Mouse (Mus musculus): Measurements from ENCODE around the gene Ankrd63. TPM values are rescaled to one million over a fixed set of nuclear protein-coding genes. Genes with fewer than 3 reads are reported as not detected.

Gene Ankrd63
- polyA plus RNA-seq, 1 experiment from 2014 or later: not detected

- Histone ChIP-seq H3K4me2 (replicated peaks) (no peak overlapping the region), H3K9me3 (no peaks in the 10 kb centered on the region), H3K9ac (no peak overlapping the region), H3K27me3 (peaks cover 29% of the 10 kb centered on the region), H3K4me3 (no peak overlapping the region), H3K36me3 (no peaks in the 10 kb centered on the region), H3K4me1 (peaks cover 10% of the 10 kb centered on the region), H3K27ac (no peak overlapping the region)
- ATAC-seq (ENCODE audit: insufficient number of reproducible peaks, insufficient read depth, low FRiP score, low TSS enrichment): no peak
- 84% methylated on average over 15 of the region's 15 CpGs for WGBS
These were observed 20.1 kb upstream of the Ankrd63 start for GRCm38 (mm10) chr2:118723693-118724486.

GRCm38 (mm10) chr2:118716677-118717076 lies 12.9 kb upstream of the Ankrd63 start:
- Histone ChIP-seq H3K9me3 (no peaks in the 10 kb centered on the region), H3K27ac (no peak overlapping the region), H3K4me3 (no peak overlapping the region), H3K4me2 (replicated peaks) (no peak overlapping the region), H3K36me3 (no peaks in the 10 kb centered on the region), H3K27me3 (peaks cover 27% of the 10 kb centered on the region), H3K4me1 (peaks cover under 1% of the 10 kb centered on the region), H3K9ac (no peak overlapping the region)
- no peak for ATAC-seq (ENCODE audit: insufficient number of reproducible peaks, insufficient read depth, low FRiP score, low TSS enrichment)
- WGBS: 86% methylated on average over 5 of the region's 5 CpGs

GRCm38 (mm10) chr2:118714230-118714629 lies 10.5 kb upstream of the Ankrd63 start:
- H3K36me3 ChIP-seq: no peaks in the 10 kb centered on the region
- H3K4me2 ChIP-seq (replicated peaks): no peak overlapping the region
- H3K4me3 ChIP-seq: no peak overlapping the region
- no peaks in the 10 kb centered on the region for H3K9me3 ChIP-seq
- no peak overlapping the region for H3K27ac ChIP-seq
- WGBS: 52% methylated on average over 4 of the region's 4 CpGs
- peaks cover 13% of the 10 kb centered on the region for H3K4me1 ChIP-seq
- no peak for ATAC-seq (ENCODE audit: insufficient number of reproducible peaks, insufficient read depth, low FRiP score, low TSS enrichment)
- peaks cover 49% of the 10 kb centered on the region for H3K27me3 ChIP-seq
- H3K9ac ChIP-seq: no peak overlapping the region

- Histone ChIP-seq H3K27ac (no peak overlapping the region), H3K4me1 (peaks cover 13% of the 10 kb centered on the region), H3K36me3 (no peaks in the 10 kb centered on the region), H3K27me3 (peaks cover 51% of the 10 kb centered on the region), H3K9ac (no peak overlapping the region), H3K4me3 (no peak overlapping the region), H3K4me2 (replicated peaks) (no peak overlapping the region), H3K9me3 (no peaks in the 10 kb centered on the region)
- no peak for ATAC-seq (ENCODE audit: insufficient number of reproducible peaks, insufficient read depth, low FRiP score, low TSS enrichment)
- WGBS: 86% methylated on average over 6 of the region's 6 CpGs
These were observed 9.9 kb upstream of the Ankrd63 start for GRCm38 (mm10) chr2:118713631-118714030.

GRCm38 (mm10) chr2:118711038-118711494 lies 7.3 kb upstream of the Ankrd63 start:
- H3K4me2 ChIP-seq (replicated peaks): peak overlapping the region; percentile 77
- peaks cover 76% of the 10 kb centered on the region for H3K27me3 ChIP-seq
- no peak overlapping the region for H3K27ac ChIP-seq
- under 1% methylated on average over 36 of the region's 36 CpGs for WGBS
- no peaks in the 10 kb centered on the region for H3K36me3 ChIP-seq
- H3K9ac ChIP-seq: peak overlapping the region; percentile 39
- peaks cover 16% of the 10 kb centered on the region for H3K4me1 ChIP-seq
- no peaks in the 10 kb centered on the region for H3K9me3 ChIP-seq
- ATAC-seq (ENCODE audit: insufficient number of reproducible peaks, insufficient read depth, low FRiP score, low TSS enrichment): peak; percentile 24; the same call in 1 of the 2 replicates
- peak overlapping the region; percentile 37 for H3K4me3 ChIP-seq

GRCm38 (mm10) chr2:118709655-118710221 lies 6.0 kb upstream of the Ankrd63 start:
- Histone ChIP-seq H3K4me3 (no peak overlapping the region), H3K9me3 (no peaks in the 10 kb centered on the region), H3K4me2 (replicated peaks) (no peak overlapping the region), H3K27me3 (peaks cover 89% of the 10 kb centered on the region), H3K36me3 (no peaks in the 10 kb centered on the region), H3K9ac (no peak overlapping the region), H3K4me1 (peaks cover 16% of the 10 kb centered on the region), H3K27ac (no peak overlapping the region)
- ATAC-seq (ENCODE audit: insufficient number of reproducible peaks, insufficient read depth, low FRiP score, low TSS enrichment): no peak
- 19% methylated on average over 4 of the region's 4 CpGs for WGBS

- Histone ChIP-seq H3K27me3 (peaks cover 100% of the 10 kb centered on the region), H3K4me3 (no peak overlapping the region), H3K27ac (no peak overlapping the region), H3K9me3 (no peaks in the 10 kb centered on the region), H3K4me1 (peaks cover 24% of the 10 kb centered on the region), H3K36me3 (no peaks in the 10 kb centered on the region), H3K9ac (no peak overlapping the region), H3K4me2 (replicated peaks) (no peak overlapping the region)
- 83% methylated on average over 4 of the region's 4 CpGs for WGBS
- ATAC-seq (ENCODE audit: insufficient number of reproducible peaks, insufficient read depth, low FRiP score, low TSS enrichment): no peak
These were observed 4.7 kb upstream of the Ankrd63 start for GRCm38 (mm10) chr2:118708472-118708871.

- H3K27me3 ChIP-seq: peaks cover 100% of the 10 kb centered on the region
- peaks cover 32% of the 10 kb centered on the region for H3K4me1 ChIP-seq
- no peaks in the 10 kb centered on the region for H3K36me3 ChIP-seq
These were observed 2.7 kb upstream of the Ankrd63 start for GRCm38 (mm10) chr2:118706436-118706835.

GRCm38 (mm10) chr2:118702883-118703761 lies 641 bp downstream of the Ankrd63 start:
- Histone ChIP-seq H3K9ac (peak overlapping the region; percentile 43), H3K36me3 (no peaks in the 10 kb centered on the region), H3K4me2 (replicated peaks) (peak overlapping the region; percentile 64), H3K27me3 (peaks cover 95% of the 10 kb centered on the region), H3K4me1 (peaks cover 32% of the 10 kb centered on the region), H3K27ac (no peak overlapping the region), H3K9me3 (no peaks in the 10 kb centered on the region), H3K4me3 (peak overlapping the region; percentile 40)
- ATAC-seq (ENCODE audit: insufficient number of reproducible peaks, insufficient read depth, low FRiP score, low TSS enrichment): no peak
- under 1% methylated on average over 90 of the region's 93 CpGs for WGBS

More at GRCm38 (mm10) chr2:118706436-118706835, 2.7 kb upstream of the Ankrd63 start:
- no peaks in the 10 kb centered on the region for H3K9me3 ChIP-seq
- no peak overlapping the region for H3K27ac ChIP-seq
- no peak overlapping the region for H3K4me2 ChIP-seq (replicated peaks)
- 8% methylated on average over 6 of the region's 6 CpGs for WGBS
- H3K4me3 ChIP-seq: no peak overlapping the region
- ATAC-seq (ENCODE audit: insufficient number of reproducible peaks, insufficient read depth, low FRiP score, low TSS enrichment): no peak
- H3K9ac ChIP-seq: no peak overlapping the region

GRCm38 (mm10) chr2:118701971-118702882 lies 1.5 kb downstream of the Ankrd63 start:
- Histone ChIP-seq H3K4me1 (peaks cover 34% of the 10 kb centered on the region), H3K27me3 (peaks cover 92% of the 10 kb centered on the region), H3K36me3 (no peaks in the 10 kb centered on the region), H3K4me2 (replicated peaks) (peak overlapping the region; percentile 64), H3K4me3 (peak overlapping the region; percentile 40), H3K9me3 (no peaks in the 10 kb centered on the region), H3K27ac (no peak overlapping the region), H3K9ac (0 out of 2 replicates have a peak overlapping the region, but pooled peaks have one; percentile 34)
- ATAC-seq (ENCODE audit: insufficient number of reproducible peaks, insufficient read depth, low FRiP score, low TSS enrichment): no peak
- WGBS: 2% methylated on average over 51 of the region's 51 CpGs

GRCm38 (mm10) chr2:118701161-118701560 lies 2.6 kb downstream of the Ankrd63 start:
- 3% methylated on average over 5 of the region's 5 CpGs for WGBS
- Histone ChIP-seq H3K4me2 (replicated peaks) (no peak overlapping the region), H3K9me3 (no peaks in the 10 kb centered on the region), H3K4me3 (no peak overlapping the region), H3K27ac (no peak overlapping the region), H3K9ac (no peak overlapping the region), H3K27me3 (peaks cover 92% of the 10 kb centered on the region), H3K4me1 (peaks cover 35% of the 10 kb centered on the region), H3K36me3 (no peaks in the 10 kb centered on the region)
- ATAC-seq (ENCODE audit: insufficient number of reproducible peaks, insufficient read depth, low FRiP score, low TSS enrichment): no peak
